Mouse (Mus musculus) stomach, postnatal 0 days (tissue): ENCODE measurements around the gene Capzb. TPM values are rescaled to one million over a fixed set of nuclear protein-coding genes. Genes with fewer than 3 reads are reported as not detected.

Source experiments
- ATAC-seq: fragments of 200-750 bp; cut with Nextera tagmentation; 2 replicates; pipeline ENCODE4 v1.8.0; 2017; ENCODE audit not compliant: low FRiP score, low TSS enrichment
- DNase-seq: peaks from one replicate; pipeline ENCODE4 v3.0.0-alpha.2; 2016; ENCODE audit warnings: low spot score
- H3K27ac ChIP-seq: fragments of 300-500 bp; sonication (generic); replicated peaks from 2 replicates; pipeline ENCODE4 v1.5.1; 2014; ENCODE audit warnings: mild to moderate bottlenecking, control low read depth
- H3K27me3 ChIP-seq: fragments of 300-500 bp; sonication (generic); 2 replicates; pipeline ENCODE4 v1.6.1; 2014; ENCODE audit warnings: low read length; ENCODE audit not compliant: control insufficient read depth, insufficient read depth
- H3K36me3 ChIP-seq: fragments of 300-500 bp; sonication (generic); 2 replicates; pipeline ENCODE4 v1.6.1; 2014; ENCODE audit warnings: low read length, mixed read lengths; ENCODE audit not compliant: control insufficient read depth, insufficient read depth
- H3K4me1 ChIP-seq: fragments of 300-500 bp; sonication (generic); replicated peaks from 2 replicates; pipeline ENCODE4 v1.6.1; 2014; ENCODE audit warnings: antibody characterized with exemption; ENCODE audit not compliant: control insufficient read depth, insufficient read depth
- H3K4me2 ChIP-seq: fragments of 300-500 bp; sonication (generic); replicated peaks from 2 replicates; pipeline ENCODE4 v1.6.1; 2014; ENCODE audit warnings: low read depth, mild to moderate bottlenecking, control low read depth, moderate library complexity
- H3K4me3 ChIP-seq: fragments of 300-500 bp; sonication (generic); 2 replicates; pipeline ENCODE4 v1.5.1; 2014; ENCODE audit warnings: low read depth, low read length, control low read depth
- H3K9ac ChIP-seq: fragments of 300-500 bp; sonication (generic); 2 replicates; pipeline ENCODE4 v1.6.1; 2014; ENCODE audit warnings: mild to moderate bottlenecking, low read length, control low read depth, mixed read lengths
- H3K9me3 ChIP-seq: fragments of 300-500 bp; sonication (generic); 2 replicates; pipeline ENCODE4 v1.6.1; 2016; ENCODE audit warnings: low read length; ENCODE audit not compliant: control insufficient read depth
- CTCF ChIP-seq: IDR thresholded peaks from 2 replicates; pipeline ENCODE4 v1.5.1; 2016; ENCODE audit warnings: antibody characterized with exemption, low read depth, mild to moderate bottlenecking, moderate library complexity
- EP300 ChIP-seq: optimal IDR thresholded peaks from 2 replicates; pipeline ENCODE3; 2016; ENCODE audit warnings: antibody characterized with exemption
- WGBS: fragments of 180-500 bp; shearing (Covaris S2); extraction: QIAGEN DNeasy Blood & Tissue Kit; methylation state at CpG from one replicate; pipeline ENCODE4 v1.1.7; 2014; 5-methylcytosine and 5-hydroxymethylcytosine counted together
- polyA plus RNA-seq: library from polyadenylated mRNA; unstranded; fragments of >200 nt; fragmentation: Nextera tagmentation; extraction: Ambion mirVana; gene quantifications from 2 replicates; pipeline ENCODE4 v1.2.1, GENCODE M21; 2015

Capzb gene
- polyA plus RNA-seq, 1 experiment from 2014 or later = 341 TPM

DNA sequence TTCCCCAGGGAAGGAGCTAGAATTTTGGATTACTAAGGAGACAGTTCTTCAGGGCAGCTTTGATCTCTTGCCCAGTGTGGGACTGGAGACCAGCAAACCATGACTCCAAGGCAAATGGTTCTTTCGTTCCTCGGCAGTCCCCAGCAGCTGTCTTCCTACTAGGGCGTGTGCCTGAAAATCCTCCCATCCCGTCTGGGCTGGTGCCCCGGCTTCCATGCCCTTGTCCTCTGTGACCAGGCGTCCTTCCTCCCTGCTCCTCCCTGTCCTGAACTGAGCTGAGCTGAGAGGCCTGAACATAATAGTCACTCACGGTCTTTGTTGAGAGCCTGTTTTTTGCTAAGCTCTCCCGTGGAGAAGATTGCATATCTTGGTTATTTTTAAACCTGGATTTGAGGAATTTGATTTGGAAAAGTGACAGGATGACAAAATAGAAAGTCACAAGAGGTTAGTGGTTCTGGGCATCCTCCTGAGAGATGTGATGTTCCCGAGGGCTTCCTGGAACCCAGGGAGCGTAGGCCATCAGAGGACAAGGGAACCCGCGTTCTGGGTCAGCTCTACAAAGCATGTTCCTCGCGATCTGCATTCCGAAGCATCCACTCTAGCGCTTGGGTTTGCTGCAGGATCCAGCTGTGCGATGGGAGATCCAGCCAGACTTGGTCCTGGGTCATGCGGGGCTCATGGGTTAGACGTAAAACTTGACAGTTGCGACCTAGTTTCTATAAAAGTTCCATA is 38.0 kb upstream of the Capzb start:
- no peaks in the 10 kb centered on the region for H3K27me3 ChIP-seq
- H3K27ac ChIP-seq = no peak overlapping the region
- 68% methylated on average over 20 of the region's 20 CpGs for WGBS
- H3K4me1 ChIP-seq = no peaks in the 10 kb centered on the region
- no peak overlapping the region for H3K4me3 ChIP-seq
- ATAC-seq (no peak), DNase-seq (no peak)
- no peaks in the 10 kb centered on the region for H3K36me3 ChIP-seq
- H3K9ac ChIP-seq = no peak overlapping the region
- no peak overlapping the region for H3K4me2 ChIP-seq
- no peaks in the 10 kb centered on the region for H3K9me3 ChIP-seq
- TF ChIP-seq CTCF (no peak), EP300 (no peak)

DNA sequence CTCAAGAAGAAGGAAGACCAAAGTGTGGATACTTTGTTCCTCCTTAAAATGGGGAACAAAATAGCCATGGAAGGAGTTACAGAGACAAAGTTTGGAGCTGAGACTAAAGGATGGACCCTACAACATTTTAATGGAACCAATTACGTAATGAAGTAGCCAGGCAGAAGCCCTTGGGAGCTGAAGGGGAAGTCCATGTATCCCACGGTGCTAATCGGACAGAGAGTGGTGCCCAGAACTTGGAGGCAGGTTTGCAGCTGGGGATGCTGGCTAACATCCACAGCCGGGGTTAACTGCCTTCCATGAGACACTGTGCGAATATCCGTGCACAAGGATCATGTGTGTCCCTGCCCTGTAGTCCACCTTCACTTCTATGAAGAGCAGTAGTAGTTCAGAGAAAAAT is 36.2 kb upstream of the Capzb start:
- Histone ChIP-seq H3K9ac (no peak overlapping the region), H3K36me3 (no peaks in the 10 kb centered on the region), H3K27me3 (no peaks in the 10 kb centered on the region), H3K27ac (no peak overlapping the region), H3K4me1 (no peaks in the 10 kb centered on the region), H3K4me2 (no peak overlapping the region), H3K4me3 (no peak overlapping the region), H3K9me3 (no peaks in the 10 kb centered on the region)
- ATAC-seq = no peak
- WGBS = 78% methylated on average over 6 of the region's 6 CpGs
- no peak for DNase-seq
- TF ChIP-seq EP300 (no peak), CTCF (no peak)

DNA sequence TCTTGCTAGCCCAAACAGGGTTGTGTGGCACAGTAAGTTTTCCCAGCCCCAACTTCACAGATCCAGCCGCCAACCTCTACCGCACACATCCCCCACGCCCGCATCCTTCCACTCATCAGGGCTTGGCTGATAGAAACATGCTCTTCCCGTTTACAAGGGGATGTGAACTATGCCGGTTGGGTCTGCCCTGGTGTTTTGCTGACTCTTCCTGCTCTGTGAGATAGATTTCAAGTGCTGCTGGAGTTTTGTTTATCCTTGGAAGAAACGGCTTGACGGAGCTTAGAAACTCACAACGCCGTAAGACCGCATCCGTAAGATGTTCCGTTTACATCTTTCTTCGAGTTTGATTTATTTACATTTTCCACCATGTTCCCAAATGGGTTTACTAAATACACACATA is 34.3 kb upstream of the Capzb start:
- DNase-seq = no peak
- Histone ChIP-seq H3K4me1 (no peaks in the 10 kb centered on the region), H3K27ac (peak overlapping the region; percentile 26; the same call in 1 of the 2 replicates), H3K4me2 (0 out of 2 replicates have a peak overlapping the region, but pooled peaks have one; percentile 1), H3K9ac (no peak overlapping the region), H3K27me3 (no peaks in the 10 kb centered on the region), H3K9me3 (no peaks in the 10 kb centered on the region), H3K36me3 (no peaks in the 10 kb centered on the region), H3K4me3 (no peak overlapping the region)
- TF ChIP-seq EP300 (no peak), CTCF (no peak)
- no peak for ATAC-seq
- 37% methylated on average over 14 of the region's 14 CpGs for WGBS

DNA sequence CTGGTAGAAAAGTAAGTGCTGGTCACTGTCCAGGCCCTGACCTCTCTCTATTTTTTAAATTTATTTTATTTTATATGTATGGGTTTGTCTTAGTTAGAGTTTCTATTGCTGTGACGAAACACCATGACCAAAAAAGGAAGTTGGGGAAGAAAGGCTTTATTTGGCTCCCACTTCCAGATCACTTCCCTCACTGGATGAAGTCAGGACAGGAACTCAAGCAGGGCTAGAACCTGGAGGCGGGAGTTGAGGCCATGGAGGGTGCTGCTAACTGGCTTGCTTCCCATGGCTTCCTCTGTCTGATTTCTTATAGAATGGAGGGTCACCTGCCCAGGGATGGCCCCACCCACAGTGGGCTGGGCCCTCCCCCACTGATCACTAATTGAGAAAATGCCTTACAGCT is 31.6 kb upstream of the Capzb start:
- DNase-seq (no peak), ATAC-seq (no peak)
- no peak overlapping the region for H3K4me2 ChIP-seq
- H3K27ac ChIP-seq = no peak overlapping the region
- no peaks in the 10 kb centered on the region for H3K4me1 ChIP-seq
- no peak overlapping the region for H3K4me3 ChIP-seq
- 68% methylated on average over 2 of the region's 2 CpGs for WGBS
- H3K9me3 ChIP-seq = no peaks in the 10 kb centered on the region
- TF ChIP-seq EP300 (no peak), CTCF (no peak)
- no peaks in the 10 kb centered on the region for H3K36me3 ChIP-seq
- no peaks in the 10 kb centered on the region for H3K27me3 ChIP-seq
- H3K9ac ChIP-seq = no peak overlapping the region

DNA sequence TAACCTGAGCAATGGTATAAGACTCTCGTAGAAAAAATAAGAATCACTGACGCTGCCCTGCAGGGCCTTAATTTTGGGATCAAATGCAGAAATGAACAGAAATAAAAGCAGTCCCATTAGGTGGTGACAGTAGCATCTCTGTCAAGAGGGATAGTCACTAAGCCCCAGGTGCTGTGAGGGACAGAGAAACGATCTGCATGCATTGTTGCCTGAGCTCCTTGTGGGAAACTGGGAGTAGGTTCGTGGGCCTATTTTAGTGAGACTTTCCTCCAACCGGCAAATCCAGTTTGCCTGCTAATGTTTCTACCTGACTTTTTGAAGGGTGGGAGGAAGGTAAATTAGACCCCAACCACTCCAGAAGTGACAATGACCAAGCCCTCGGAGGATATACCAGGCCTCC is 28.6 kb upstream of the Capzb start:
- WGBS = 87% methylated on average over 6 of the region's 6 CpGs
- H3K36me3 ChIP-seq = no peaks in the 10 kb centered on the region
- no peak for TF ChIP-seq CTCF
- TF ChIP-seq EP300 = no peak
- no peaks in the 10 kb centered on the region for H3K27me3 ChIP-seq
- no peak for ATAC-seq
- H3K4me2 ChIP-seq = no peak overlapping the region
- H3K4me1 ChIP-seq = no peaks in the 10 kb centered on the region
- no peak for DNase-seq
- H3K27ac ChIP-seq = no peak overlapping the region
- H3K4me3 ChIP-seq = no peak overlapping the region
- H3K9ac ChIP-seq = no peak overlapping the region
- no peaks in the 10 kb centered on the region for H3K9me3 ChIP-seq

DNA sequence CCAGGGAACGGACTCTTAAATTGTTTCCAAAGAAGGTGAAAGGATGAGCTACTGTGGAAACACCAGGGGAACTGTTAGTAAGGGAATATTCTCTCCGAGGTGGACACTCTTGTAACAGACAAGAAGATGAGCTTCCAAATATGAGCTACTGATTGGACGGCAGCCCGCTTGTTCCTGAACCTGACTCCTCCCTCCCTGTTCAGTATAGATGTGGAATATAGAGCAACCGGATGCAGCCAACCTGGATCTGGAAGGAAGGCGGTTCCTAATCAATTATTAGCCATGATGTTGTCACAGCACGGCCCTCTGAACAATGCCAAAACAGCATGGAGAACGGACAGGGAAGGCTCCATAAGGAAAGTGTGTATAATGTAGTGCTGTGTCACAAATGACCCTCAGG is 27.4 kb upstream of the Capzb start:
- H3K9ac ChIP-seq = no peak overlapping the region
- no peak overlapping the region for H3K4me3 ChIP-seq
- ATAC-seq = no peak
- 75% methylated on average over 8 of the region's 8 CpGs for WGBS
- H3K4me1 ChIP-seq = no peaks in the 10 kb centered on the region
- TF ChIP-seq EP300 = no peak
- no peak for TF ChIP-seq CTCF
- no peak overlapping the region for H3K27ac ChIP-seq
- no peak overlapping the region for H3K4me2 ChIP-seq
- no peaks in the 10 kb centered on the region for H3K9me3 ChIP-seq
- no peaks in the 10 kb centered on the region for H3K36me3 ChIP-seq
- no peaks in the 10 kb centered on the region for H3K27me3 ChIP-seq
- DNase-seq = no peak
